Mouse (Mus musculus): ENCODE measurements around the gene Birc3.
"Not testable (repeated sequence)": the region's sequence is repeated elsewhere in the genome, so short reads cannot be mapped to it uniquely, and the experiment has no call there.

The Birc3 gene

DNA sequence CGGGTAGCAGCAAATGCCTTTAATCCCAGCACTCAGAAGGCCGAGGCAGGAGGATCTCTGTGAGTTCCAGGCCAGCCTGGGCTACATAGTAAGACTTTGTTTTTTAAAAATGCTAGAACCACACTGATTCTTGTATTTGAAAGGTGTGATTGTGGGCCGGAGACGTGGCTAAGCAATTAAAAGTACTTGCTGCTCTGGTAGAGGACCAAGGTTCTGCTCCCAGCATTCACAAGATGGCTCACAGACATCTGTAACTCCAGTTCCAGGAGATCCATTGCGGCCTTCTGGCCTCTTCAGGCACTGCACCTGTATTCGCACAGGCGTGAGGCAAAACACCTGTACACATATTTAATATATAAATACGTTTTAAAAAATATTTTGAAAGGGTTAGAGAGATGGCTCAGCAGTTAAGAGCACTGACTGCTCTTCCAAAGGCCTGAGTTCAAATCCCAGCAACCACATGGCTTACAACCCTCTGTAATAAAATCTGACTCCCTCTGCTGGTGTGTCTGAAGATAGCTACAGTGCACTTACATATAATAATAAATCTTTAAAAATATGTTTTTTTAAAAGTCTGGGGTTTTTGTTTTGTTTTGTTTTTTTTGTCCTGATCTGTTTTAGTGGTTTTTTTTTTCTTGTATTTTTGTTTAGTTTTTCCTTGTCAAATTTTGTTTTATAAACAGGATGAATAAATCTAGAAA, 675 bp upstream of the Birc3 start:
- Histone ChIP-seq H3K36me3 (ENCODE audit: control insufficient read depth, insufficient read depth, low read length, poor library complexity, severe bottlenecking) (peaks cover 2% of the 10 kb centered on the region), H3K27me3 (ENCODE audit: control insufficient read depth, insufficient read depth, low read length, poor library complexity, severe bottlenecking) (no peaks in the 10 kb centered on the region)
- DNase-seq (ENCODE audit: low read depth, low spot score), result peak; percentile 58

DNA sequence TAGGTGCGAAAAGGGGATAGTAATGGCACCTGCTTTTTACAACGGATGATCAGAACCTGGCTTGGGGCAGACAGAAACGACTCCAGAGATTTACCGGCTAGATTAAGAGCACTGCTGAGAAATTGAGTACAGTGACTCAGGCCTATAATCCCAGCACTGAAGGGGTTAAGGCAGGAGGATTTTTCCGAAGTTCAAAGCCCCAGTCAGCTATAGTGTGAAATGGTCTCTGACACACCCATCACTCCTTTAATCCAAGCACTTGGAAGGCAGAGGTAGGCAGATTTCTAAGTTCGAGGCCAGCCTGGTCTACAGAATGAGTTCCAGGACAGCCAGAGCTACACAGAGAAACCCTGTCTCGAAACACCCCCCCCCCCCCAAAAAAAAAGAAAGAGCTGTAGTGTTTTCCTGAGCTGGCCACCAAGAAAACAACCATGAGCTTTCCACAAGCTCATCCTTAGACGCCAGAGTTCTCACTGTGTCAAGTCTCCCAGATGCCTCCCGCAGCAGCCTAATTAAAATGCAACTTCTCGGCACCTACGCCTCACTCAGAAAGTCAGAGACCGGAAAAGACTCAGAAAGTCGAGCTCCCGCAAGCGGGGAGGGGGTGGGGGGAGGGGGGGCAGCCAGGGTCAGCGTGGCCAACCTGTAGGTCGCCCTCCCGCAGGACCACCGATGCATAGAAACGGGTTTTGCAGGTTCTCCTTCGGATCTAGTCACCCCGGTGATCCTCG, 777 bp downstream of the Birc3 start:
- H3K27me3 ChIP-seq (ENCODE audit: control insufficient read depth, insufficient read depth, low read length, poor library complexity, severe bottlenecking), result no peaks in the 10 kb centered on the region
- peaks cover 7% of the 10 kb centered on the region for H3K36me3 ChIP-seq (ENCODE audit: control insufficient read depth, insufficient read depth, low read length, poor library complexity, severe bottlenecking)
- DNase-seq (ENCODE audit: low read depth, low spot score), result peak; percentile 46

DNA sequence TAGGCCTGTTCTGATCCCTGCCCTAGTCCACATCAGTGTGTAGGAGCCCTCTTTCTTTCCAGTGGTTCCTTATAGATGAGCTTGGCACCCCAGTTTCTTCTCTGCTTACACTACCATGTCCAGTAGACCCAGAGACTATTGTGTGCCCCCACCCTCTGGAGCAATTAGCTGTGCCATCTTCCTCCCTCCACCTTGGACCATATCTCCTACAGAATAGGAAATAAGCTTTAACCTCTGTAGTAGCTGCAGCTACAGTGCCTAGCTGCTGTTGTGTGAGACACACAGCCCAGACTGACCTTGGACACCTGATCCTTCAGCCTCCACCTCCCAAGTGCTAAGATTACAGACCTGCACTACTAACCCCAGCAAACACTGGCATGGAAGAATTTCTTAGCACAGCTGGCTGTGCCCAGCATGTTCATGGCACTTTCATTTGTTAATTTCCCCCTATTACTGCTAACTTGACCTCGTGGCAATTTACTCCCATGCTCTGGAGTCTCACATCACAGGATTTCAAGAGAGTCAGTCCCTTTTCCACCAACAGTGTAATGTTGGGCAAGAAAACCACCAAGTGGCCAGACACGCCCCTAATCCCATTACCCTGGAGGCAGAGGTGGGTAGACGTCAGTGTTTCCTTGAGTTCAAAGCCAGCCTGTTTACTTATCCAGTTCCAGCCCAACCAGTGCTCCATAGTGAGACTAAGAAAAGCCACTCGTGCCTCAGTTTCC, 1.5 kb downstream of the Birc3 start:
- peak; percentile 60 for DNase-seq (ENCODE audit: low read depth, low spot score)
- no peaks in the 10 kb centered on the region for H3K27me3 ChIP-seq (ENCODE audit: control insufficient read depth, insufficient read depth, low read length, poor library complexity, severe bottlenecking)

DNA sequence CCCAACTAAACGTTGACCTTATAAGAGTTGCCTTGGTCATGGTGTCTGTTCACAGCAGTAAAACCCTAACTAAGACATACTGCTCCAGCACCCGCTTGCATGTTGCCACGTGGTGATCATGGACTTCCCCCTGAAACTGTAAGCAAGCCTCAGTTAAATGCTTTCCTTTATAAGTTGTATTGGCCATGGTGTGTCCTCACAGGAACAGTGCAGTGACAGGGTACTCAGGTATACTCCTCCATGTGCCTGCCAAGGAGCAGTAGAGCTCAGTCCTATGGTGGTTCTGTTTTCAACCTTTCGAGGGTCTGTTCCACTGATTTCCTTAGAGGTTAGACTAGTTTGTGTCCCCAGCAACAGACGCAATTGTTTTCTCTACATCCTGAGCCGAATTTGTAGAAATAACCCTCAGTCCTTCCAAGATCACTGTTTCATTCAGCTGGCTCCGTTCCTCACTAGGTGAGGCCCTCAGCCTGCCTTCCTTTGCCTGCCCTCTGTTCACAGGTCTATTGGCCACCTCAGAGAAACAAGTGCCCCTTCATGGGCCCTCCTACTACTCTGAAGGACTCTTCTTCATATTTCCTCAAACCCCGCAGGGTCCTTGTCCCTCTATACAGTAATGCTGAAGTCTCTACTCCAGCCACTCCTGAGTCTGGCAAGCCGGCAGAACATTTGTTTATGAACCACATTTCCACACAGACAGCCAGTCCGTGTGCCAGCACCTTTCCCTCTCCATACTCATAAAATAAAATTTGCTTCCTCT, 2.2 kb downstream of the Birc3 start:
- DNase-seq (ENCODE audit: low read depth, low spot score), result peak; percentile 72
- Histone ChIP-seq H3K27me3 (ENCODE audit: control insufficient read depth, insufficient read depth, low read length, poor library complexity, severe bottlenecking) (no peaks in the 10 kb centered on the region), H3K36me3 (ENCODE audit: control insufficient read depth, insufficient read depth, low read length, poor library complexity, severe bottlenecking) (peaks cover 10% of the 10 kb centered on the region)

More for the DNA sequence above, 1.5 kb downstream of the Birc3 start:
- H3K36me3 ChIP-seq (ENCODE audit: control insufficient read depth, insufficient read depth, low read length, poor library complexity, severe bottlenecking), result peaks cover 9% of the 10 kb centered on the region

DNA sequence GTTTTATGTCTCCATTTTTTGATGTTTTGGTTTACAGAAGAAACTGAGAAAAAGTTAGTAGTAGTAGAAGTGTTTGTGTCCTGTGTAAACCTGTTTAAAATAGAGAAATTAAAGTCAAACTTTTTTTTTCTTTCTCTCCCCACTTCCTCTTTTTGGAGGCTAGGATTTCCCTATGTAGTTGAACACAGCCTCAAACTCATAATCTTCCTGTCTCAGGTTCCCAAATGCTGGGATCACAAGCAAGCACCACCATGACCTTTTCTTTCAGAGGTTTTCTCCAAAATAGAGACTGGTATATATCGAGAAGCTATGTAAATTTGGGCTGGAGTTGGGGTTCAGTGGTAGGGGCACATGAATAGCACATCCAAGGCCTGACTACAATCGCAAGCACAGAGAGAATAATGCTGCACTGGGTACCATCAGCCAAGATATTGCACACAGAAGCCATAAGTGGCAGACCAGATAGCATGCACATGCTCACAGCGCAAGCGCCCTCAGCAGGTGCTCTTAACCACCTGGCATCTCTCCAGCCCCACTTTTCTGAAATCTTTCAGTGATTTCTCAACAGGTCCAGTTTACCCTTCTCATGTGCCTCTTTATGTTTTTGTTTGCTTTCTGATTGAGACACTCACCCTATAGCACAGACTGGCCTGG, 4.0 kb downstream of the Birc3 start:
- peak; percentile 68 for DNase-seq (ENCODE audit: low read depth, low spot score)
- H3K27me3 ChIP-seq (ENCODE audit: control insufficient read depth, insufficient read depth, low read length, poor library complexity, severe bottlenecking), result no peaks in the 10 kb centered on the region
- H3K36me3 ChIP-seq (ENCODE audit: control insufficient read depth, insufficient read depth, low read length, poor library complexity, severe bottlenecking), result peaks cover 14% of the 10 kb centered on the region

DNA sequence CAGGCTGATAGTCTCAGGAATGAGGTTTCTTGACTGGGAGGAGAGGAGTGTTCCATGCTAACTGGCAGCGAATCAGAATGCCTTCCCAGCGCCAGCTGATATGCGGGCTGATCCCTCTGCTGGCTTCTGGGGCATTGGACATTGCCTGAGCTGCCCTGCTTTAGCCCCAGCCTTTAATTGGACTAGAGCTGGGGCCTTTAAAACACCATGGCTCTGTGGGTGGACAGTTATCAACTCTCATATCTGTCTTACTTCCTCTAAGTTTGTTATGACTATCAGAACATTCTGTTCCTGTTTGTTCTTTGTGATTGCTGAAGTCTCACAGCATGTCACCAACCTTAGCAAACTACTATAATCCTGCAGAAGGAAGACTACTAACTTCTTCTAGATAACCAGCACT, 5.0 kb downstream of the Birc3 start:
- Histone ChIP-seq H3K27me3 (ENCODE audit: control insufficient read depth, insufficient read depth, low read length, poor library complexity, severe bottlenecking) (no peaks in the 10 kb centered on the region), H3K36me3 (ENCODE audit: control insufficient read depth, insufficient read depth, low read length, poor library complexity, severe bottlenecking) (peaks cover 14% of the 10 kb centered on the region)
- DNase-seq (ENCODE audit: low read depth, low spot score), result peak; percentile 61

DNA sequence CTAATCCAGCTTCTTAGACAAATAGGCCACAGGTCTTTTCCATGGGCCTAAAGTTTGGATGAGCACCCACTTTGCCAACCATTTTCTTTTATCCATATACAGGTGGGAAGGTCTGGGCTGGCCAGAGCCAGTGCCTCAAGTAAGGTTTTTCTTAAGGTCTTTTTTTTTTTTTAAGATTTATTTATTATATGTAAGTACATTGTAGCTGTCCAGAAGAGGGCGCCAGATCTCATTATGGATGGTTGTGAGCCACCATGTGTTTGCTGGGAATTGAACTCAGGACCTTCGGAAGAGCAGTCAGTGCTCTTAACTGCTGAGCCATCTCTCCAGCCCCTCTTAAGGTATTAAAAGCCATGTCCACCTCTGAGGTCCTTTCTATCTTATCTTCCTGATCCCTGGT, 6.0 kb downstream of the Birc3 start:
- not testable (repeated sequence) for H3K27me3 ChIP-seq (ENCODE audit: control insufficient read depth, insufficient read depth, low read length, poor library complexity, severe bottlenecking)
- H3K36me3 ChIP-seq (ENCODE audit: control insufficient read depth, insufficient read depth, low read length, poor library complexity, severe bottlenecking), result peaks cover 14% of the 10 kb centered on the region
- DNase-seq (ENCODE audit: low read depth, low spot score), result peak; percentile 53

DNA sequence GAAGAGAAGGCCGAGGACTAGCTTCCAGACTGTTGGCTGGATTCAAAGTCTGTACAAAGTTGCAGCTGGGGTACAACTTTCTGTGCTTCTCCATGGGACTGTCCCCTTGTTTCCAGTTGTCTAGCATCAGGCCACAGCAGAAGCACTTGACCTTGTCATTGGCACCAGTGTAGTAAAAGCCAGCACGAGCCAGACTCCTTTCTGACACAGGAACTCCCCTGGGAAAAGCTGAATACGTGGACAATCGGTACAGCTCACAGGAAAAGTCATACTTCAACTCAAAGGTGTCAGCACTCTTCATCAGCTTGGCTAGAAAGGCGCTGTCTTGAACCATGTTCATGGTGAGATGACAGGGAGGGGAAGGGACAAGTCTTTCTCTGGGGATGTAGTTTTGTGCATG, 12.0 kb downstream of the Birc3 start:
- no peaks in the 10 kb centered on the region for H3K27me3 ChIP-seq (ENCODE audit: control insufficient read depth, insufficient read depth, low read length, poor library complexity, severe bottlenecking)
- peaks cover 21% of the 10 kb centered on the region for H3K36me3 ChIP-seq (ENCODE audit: control insufficient read depth, insufficient read depth, low read length, poor library complexity, severe bottlenecking)
- no peak for DNase-seq (ENCODE audit: low read depth, low spot score)

DNA sequence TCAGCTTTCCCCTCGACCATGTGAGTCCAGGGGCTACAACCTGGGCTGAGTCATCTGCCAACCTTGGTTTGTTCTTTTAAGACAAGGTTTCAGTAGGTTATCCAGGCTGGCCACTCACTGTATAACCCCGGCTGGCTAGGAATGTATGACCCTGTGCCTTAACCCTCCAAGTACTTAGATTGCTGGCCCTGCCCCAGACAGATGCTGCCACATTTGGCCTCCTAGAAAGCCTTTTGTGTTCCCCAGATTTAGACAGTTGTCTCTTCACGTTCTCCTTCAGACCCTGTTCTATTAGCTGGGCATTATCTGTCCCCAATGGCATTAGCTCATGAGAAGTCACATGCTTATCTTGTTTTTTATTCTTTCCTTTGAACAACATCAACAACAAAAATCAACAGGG, 17.1 kb downstream of the Birc3 start:
- no peaks in the 10 kb centered on the region for H3K27me3 ChIP-seq (ENCODE audit: control insufficient read depth, insufficient read depth, low read length, poor library complexity, severe bottlenecking)
- no peak for DNase-seq (ENCODE audit: low read depth, low spot score)
- H3K36me3 ChIP-seq (ENCODE audit: control insufficient read depth, insufficient read depth, low read length, poor library complexity, severe bottlenecking), result peaks cover 36% of the 10 kb centered on the region

DNA sequence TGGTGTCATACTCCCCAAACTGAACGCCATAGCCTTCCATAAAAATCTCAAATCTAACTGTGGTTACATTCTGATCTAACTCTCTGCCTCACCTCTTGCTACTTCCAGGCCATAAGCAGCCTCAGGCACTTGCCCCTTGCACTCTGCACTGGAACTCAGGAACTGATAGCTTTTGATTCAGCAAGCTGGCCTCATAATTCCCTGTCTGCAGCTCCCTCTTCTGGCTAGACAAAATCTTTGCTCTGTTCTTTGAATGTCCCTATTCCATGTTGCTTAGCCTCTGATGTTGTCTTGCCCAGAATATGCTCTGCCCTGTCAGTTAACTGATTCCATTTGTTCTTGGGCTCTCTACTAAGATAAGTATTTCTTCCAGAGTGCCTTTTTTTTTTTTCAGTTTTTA, 17.6 kb downstream of the Birc3 start:
- peak; percentile 66 for DNase-seq (ENCODE audit: low read depth, low spot score)
- H3K36me3 ChIP-seq (ENCODE audit: control insufficient read depth, insufficient read depth, low read length, poor library complexity, severe bottlenecking), result peaks cover 33% of the 10 kb centered on the region
- H3K27me3 ChIP-seq (ENCODE audit: control insufficient read depth, insufficient read depth, low read length, poor library complexity, severe bottlenecking), result no peaks in the 10 kb centered on the region

DNA sequence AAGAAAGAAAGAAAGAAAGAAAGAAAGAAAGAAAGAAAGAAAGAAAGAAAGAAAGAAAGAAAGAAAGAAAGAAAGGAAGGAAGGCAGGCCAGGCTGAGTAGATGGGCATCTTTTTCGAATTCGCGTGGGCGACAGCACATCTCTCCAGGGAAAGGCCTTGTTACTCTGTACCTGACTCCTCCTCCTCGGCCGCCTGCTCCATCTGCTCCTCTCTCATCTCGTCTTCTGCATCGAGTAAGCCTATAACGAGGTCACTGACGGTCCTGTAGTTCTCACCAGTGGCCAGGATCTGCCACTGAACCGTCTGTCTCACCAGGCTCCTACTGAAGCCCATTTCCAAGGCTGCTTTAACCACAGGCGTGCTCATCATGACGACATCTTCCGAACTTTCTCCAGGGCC, 18.8 kb downstream of the Birc3 start:
- not testable (repeated sequence) for H3K27me3 ChIP-seq (ENCODE audit: control insufficient read depth, insufficient read depth, low read length, poor library complexity, severe bottlenecking); DNase-seq (ENCODE audit: low read depth, low spot score)
- peaks cover 30% of the 10 kb centered on the region for H3K36me3 ChIP-seq (ENCODE audit: control insufficient read depth, insufficient read depth, low read length, poor library complexity, severe bottlenecking)

DNA sequence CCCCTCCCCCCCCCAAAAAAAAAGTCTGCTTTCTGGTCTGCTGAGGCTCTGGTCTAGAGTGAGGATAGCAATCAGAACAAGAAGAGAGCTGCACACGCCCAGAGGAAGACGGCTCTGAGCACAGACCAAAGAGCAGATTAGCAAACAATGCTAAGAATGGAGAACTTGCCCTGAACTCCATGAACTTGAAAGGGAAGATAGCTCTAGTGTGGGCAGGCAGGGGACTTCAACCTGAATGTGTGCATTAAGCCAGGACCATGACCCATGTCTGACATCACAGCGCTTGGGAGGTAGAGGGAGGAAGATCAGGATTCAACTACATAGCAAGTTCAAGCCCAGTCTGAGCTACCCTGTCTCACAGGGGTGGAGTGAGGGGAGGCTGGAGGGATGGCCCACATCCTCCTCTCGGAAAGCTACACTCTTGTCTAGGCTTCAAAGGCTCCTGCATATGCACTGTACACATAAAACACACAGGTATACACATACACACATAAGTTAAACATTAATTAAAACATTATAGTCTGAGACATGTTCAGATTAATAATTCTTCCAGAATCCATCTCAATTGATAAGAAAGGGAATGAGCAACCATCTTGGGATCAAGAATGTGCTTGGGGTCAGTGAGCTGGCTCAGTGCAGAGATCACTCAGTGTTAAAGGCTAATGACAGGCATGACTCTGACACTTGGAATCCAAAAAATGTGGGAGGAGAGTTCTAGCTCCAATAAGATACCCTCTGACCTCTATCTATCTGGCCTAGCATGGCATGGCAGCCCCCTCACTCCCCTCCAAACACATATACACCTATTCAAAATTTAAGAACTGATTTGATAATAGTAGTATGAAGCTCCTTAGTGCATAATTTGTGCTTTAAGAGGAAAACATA, 20.4 kb downstream of the Birc3 start:
- no peak for DNase-seq (ENCODE audit: low read depth, low spot score)
- Histone ChIP-seq H3K36me3 (ENCODE audit: control insufficient read depth, insufficient read depth, low read length, poor library complexity, severe bottlenecking) (peaks cover 28% of the 10 kb centered on the region), H3K27me3 (ENCODE audit: control insufficient read depth, insufficient read depth, low read length, poor library complexity, severe bottlenecking) (no peaks in the 10 kb centered on the region)

DNA sequence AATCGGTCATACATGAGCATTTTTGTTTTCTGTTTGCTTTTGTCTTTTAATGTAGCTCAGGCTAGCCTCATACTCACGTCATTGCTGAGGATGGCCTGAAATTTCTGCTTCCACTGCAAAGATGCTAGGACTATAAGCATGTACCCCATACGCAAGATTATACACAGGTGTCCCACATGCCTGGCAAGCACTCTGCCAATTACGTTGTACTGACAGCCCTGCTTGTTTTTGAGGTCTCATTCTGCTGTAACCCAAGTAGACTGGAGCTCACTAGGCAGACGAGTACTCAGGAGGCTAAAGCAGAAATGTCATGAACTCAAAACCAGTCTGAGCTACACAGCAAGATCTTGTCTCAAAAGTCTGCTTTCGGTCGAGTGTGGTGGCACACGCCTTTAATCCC, 21.1 kb downstream of the Birc3 start:
- H3K36me3 ChIP-seq (ENCODE audit: control insufficient read depth, insufficient read depth, low read length, poor library complexity, severe bottlenecking), result peaks cover 23% of the 10 kb centered on the region
- H3K27me3 ChIP-seq (ENCODE audit: control insufficient read depth, insufficient read depth, low read length, poor library complexity, severe bottlenecking), result no peaks in the 10 kb centered on the region
- DNase-seq (ENCODE audit: low read depth, low spot score), result no peak

All from splenic B cell, adult 2 months (primary cell).